Mouse (Mus musculus) erythroblast, embryonic 14.5 days (primary cell): Measurements from ENCODE around the gene Rab37.

Source experiments
- GATA1 ChIP-seq: IDR thresholded peaks from 2 replicates; pipeline ENCODE4 v1.6.1; 2012; ENCODE audit warnings: low read length, inconsistent platforms, mixed read lengths
- TAL1 ChIP-seq: IDR thresholded peaks from 3 replicates; pipeline ENCODE4 v1.6.1; 2012; ENCODE audit warnings: low read length, inconsistent platforms, mixed read lengths

- no peak for TF ChIP-seq GATA1
- no peak for TF ChIP-seq TAL1
Observed at GRCm38 (mm10) chr11:115083376-115084139, 7.7 kb upstream of the Rab37 start.
